ENCODE assay signal across 8 mouse cellular contexts in genomic region chr19:38639805-38640204, GRCm38 (mm10).
DNase-seq lines count a peak whose midpoint lies in the region; ATAC-seq lines count a peak whose summit lies in the region.

No protein-coding gene starts in this region.

- no peak for ATAC-seq in activated CD4-positive, CD25-positive, alpha-beta regulatory T cell, adult 4 months

- DNase-seq in cerebellum, postnatal 10 days: peak; percentile 58 to 78
- DNase-seq in cerebellum, adult 9-10 months: no peak
- DNase-seq in urinary bladder, postnatal 14 days (ENCODE audit: low spot score): peak; percentile 12
- no peak for DNase-seq in urinary bladder, postnatal 25 days (ENCODE audit: low spot score)
- peak; percentile 41 to 50 for DNase-seq in layer of hippocampus, postnatal 10 days (ENCODE audit: low spot score in 2 of 2)
- DNase-seq in embryo, embryonic 11 days: no peak
- no peak for DNase-seq in cerebellum, adult 11-12 months

Comparison
In these comparisons a context has a peak if more than half of its experiments do, and no peak if none do; other contexts are left out.
1. DNase-seq: peak in cerebellum, postnatal 10 days (2 of 2), urinary bladder, postnatal 14 days (single experiment) and layer of hippocampus, postnatal 10 days (2 of 2); none in cerebellum, adult 9-10 months (single experiment), urinary bladder, postnatal 25 days (single experiment), embryo, embryonic 11 days (single experiment) and cerebellum, adult 11-12 months (single experiment).